Mouse (Mus musculus): ENCODE data around the gene Eif3c. TPM values are rescaled to one million over a fixed set of nuclear protein-coding genes. Genes with fewer than 3 reads are reported as not detected.

Eif3c gene
- polyA plus RNA-seq, 1 experiment from 2014 or later = 182 TPM

Small RNAs within 50 kb of the gene (microRNA-seq; reads per million reads assigned to microRNA genes)
- gene Mir7059 = 0.66 reads per million

Other genes with a start within 250 kb of the Eif3c start
- 0.50 and 0.91 TPM in 2 replicates for gene Lat, start 196.8 kb downstream of the Eif3c start, polyA plus RNA-seq (2014; fragmentation: Nextera tagmentation; extraction: Ambion mirVana)
- gene Spns1, start 189.0 kb downstream of the Eif3c start, polyA plus RNA-seq (2014; fragmentation: Nextera tagmentation; extraction: Ambion mirVana) = 48.4 and 53.8 TPM in 2 replicates
- 3.7 and 4.1 TPM in 2 replicates for gene Nfatc2ip, start 169.7 kb downstream of the Eif3c start, polyA plus RNA-seq (2014; fragmentation: Nextera tagmentation; extraction: Ambion mirVana)
- gene Cd19, start 151.5 kb downstream of the Eif3c start, polyA plus RNA-seq (2014; fragmentation: Nextera tagmentation; extraction: Ambion mirVana) = 0.33 TPM in 1 of 2 replicates, not detected in the other
- 15.6 and 21.4 TPM in 2 replicates for gene Rabep2, start 137.7 kb downstream of the Eif3c start, polyA plus RNA-seq (2014; fragmentation: Nextera tagmentation; extraction: Ambion mirVana)
- 0.12 and 0.24 TPM in 2 replicates for gene Atp2a1, start 103.3 kb downstream of the Eif3c start, polyA plus RNA-seq (2014; fragmentation: Nextera tagmentation; extraction: Ambion mirVana)
- 49.2 and 59.5 TPM in 2 replicates for gene Sh2b1, start 91.0 kb downstream of the Eif3c start, polyA plus RNA-seq (2014; fragmentation: Nextera tagmentation; extraction: Ambion mirVana)
- 135 and 147 TPM in 2 replicates for gene Tufm, start 79.0 kb downstream of the Eif3c start, polyA plus RNA-seq (2014; fragmentation: Nextera tagmentation; extraction: Ambion mirVana)
- gene Atxn2l, start 63.0 kb downstream of the Eif3c start, polyA plus RNA-seq (2014; fragmentation: Nextera tagmentation; extraction: Ambion mirVana) = 36.5 and 46.3 TPM in 2 replicates
- gene Apobr, start 18.5 kb upstream of the Eif3c start, polyA plus RNA-seq (2014; fragmentation: Nextera tagmentation; extraction: Ambion mirVana) = 0.21 and 0.44 TPM in 2 replicates
- 24.0 and 28.0 TPM in 2 replicates for gene Cln3, start 19.4 kb upstream of the Eif3c start, polyA plus RNA-seq (2014; fragmentation: Nextera tagmentation; extraction: Ambion mirVana)
- gene Il27, start 28.5 kb upstream of the Eif3c start, polyA plus RNA-seq (2014; fragmentation: Nextera tagmentation; extraction: Ambion mirVana) = not detected in 2 replicates
- gene Nupr1, start 64.5 kb upstream of the Eif3c start, polyA plus RNA-seq (2014; fragmentation: Nextera tagmentation; extraction: Ambion mirVana) = 7.0 and 8.5 TPM in 2 replicates
- gene Sgf29, start 82.9 kb upstream of the Eif3c start, polyA plus RNA-seq (2014; fragmentation: Nextera tagmentation; extraction: Ambion mirVana) = 61.3 and 66.1 TPM in 2 replicates
- 3.3 and 5.7 TPM in 2 replicates for gene Sult1a1, start 110.0 kb upstream of the Eif3c start, polyA plus RNA-seq (2014; fragmentation: Nextera tagmentation; extraction: Ambion mirVana)
- 147 and 164 TPM in 2 replicates for gene Bola2, start 129.0 kb upstream of the Eif3c start, polyA plus RNA-seq (2014; fragmentation: Nextera tagmentation; extraction: Ambion mirVana)
- gene Slx1b, start 129.4 kb upstream of the Eif3c start, polyA plus RNA-seq (2014; fragmentation: Nextera tagmentation; extraction: Ambion mirVana) = 8.8 and 10.1 TPM in 2 replicates
- gene Coro1a, start 141.4 kb upstream of the Eif3c start, polyA plus RNA-seq (2014; fragmentation: Nextera tagmentation; extraction: Ambion mirVana) = 97.2 and 111 TPM in 2 replicates
- 90.8 and 99.7 TPM in 2 replicates for gene Mapk3, start 193.2 kb upstream of the Eif3c start, polyA plus RNA-seq (2014; fragmentation: Nextera tagmentation; extraction: Ambion mirVana)
- 1.2 and 1.3 TPM in 2 replicates for gene Gdpd3, start 199.9 kb upstream of the Eif3c start, polyA plus RNA-seq (2014; fragmentation: Nextera tagmentation; extraction: Ambion mirVana)
- 206 and 230 TPM in 2 replicates for gene Ypel3, start 210.5 kb upstream of the Eif3c start, polyA plus RNA-seq (2014; fragmentation: Nextera tagmentation; extraction: Ambion mirVana)
- gene Tbx6, start 215.1 kb upstream of the Eif3c start, polyA plus RNA-seq (2014; fragmentation: Nextera tagmentation; extraction: Ambion mirVana) = 0.42 and 0.47 TPM in 2 replicates
- gene Ppp4c, start 226.1 kb upstream of the Eif3c start, polyA plus RNA-seq (2014; fragmentation: Nextera tagmentation; extraction: Ambion mirVana) = 231 and 256 TPM in 2 replicates
- 31.3 and 37.4 TPM in 2 replicates for gene Fam57b, start 231.3 kb upstream of the Eif3c start, polyA plus RNA-seq (2014; fragmentation: Nextera tagmentation; extraction: Ambion mirVana)

Measured in forebrain, embryonic 14.5 days (tissue).